Mouse (Mus musculus) forebrain, embryonic 11.5 days (tissue): ENCODE results near the gene Tpra1. TPM values are rescaled to one million over a fixed set of nuclear protein-coding genes. Genes with fewer than 3 reads are reported as not detected.

Experiments used
- ATAC-seq: fragments of 200-750 bp; cut with Nextera tagmentation; replicated peaks from 2 replicates; pipeline ENCODE4 v1.8.0; 2017; ENCODE audit warnings: moderate TSS enrichment; ENCODE audit not compliant: low FRiP score
- DNase-seq: peaks from one replicate; pipeline ENCODE4 v3.0.0-alpha.2; 2017; ENCODE audit warnings: low spot score
- H3K27ac ChIP-seq: fragments of 300-500 bp; sonication (generic); 2 replicates; pipeline ENCODE4 v1.5.1; 2014; ENCODE audit warnings: low read depth, low read length
- H3K27me3 ChIP-seq: fragments of 300-500 bp; sonication (generic); 2 replicates; pipeline ENCODE4 v1.6.1; 2014; ENCODE audit warnings: mild to moderate bottlenecking, low read length, mixed read lengths; ENCODE audit not compliant: control insufficient read depth, insufficient read depth
- H3K36me3 ChIP-seq: fragments of 300-500 bp; sonication (generic); 2 replicates; pipeline ENCODE4 v1.6.1; 2014; ENCODE audit warnings: mild to moderate bottlenecking, low read length, moderate library complexity, mixed read lengths; ENCODE audit not compliant: control insufficient read depth, insufficient read depth
- H3K4me1 ChIP-seq: fragments of 300-500 bp; sonication (generic); replicated peaks from 2 replicates; pipeline ENCODE4 v1.6.1; 2014; ENCODE audit warnings: low read length, mixed read lengths; ENCODE audit not compliant: control insufficient read depth, insufficient read depth
- H3K4me2 ChIP-seq: fragments of 300-500 bp; sonication (generic); 2 replicates; pipeline ENCODE4 v1.6.1; 2014; ENCODE audit warnings: low read depth, mild to moderate bottlenecking, low read length, moderate library complexity, mixed read lengths; ENCODE audit not compliant: severe bottlenecking
- H3K4me3 ChIP-seq: fragments of 300-500 bp; sonication (generic); 2 replicates; pipeline ENCODE4 v1.5.1; 2014; ENCODE audit warnings: low read depth, low read length
- H3K9ac ChIP-seq: fragments of 300-500 bp; sonication (generic); 2 replicates; pipeline ENCODE4 v1.6.1; 2014; ENCODE audit warnings: low read length
- H3K9me3 ChIP-seq: fragments of 300-500 bp; sonication (generic); 2 replicates; pipeline ENCODE4 v1.6.1; 2016; ENCODE audit warnings: low read length, mixed read lengths; ENCODE audit not compliant: control insufficient read depth
- WGBS: fragments of 180-500 bp; shearing (Covaris S2); extraction: QIAGEN DNeasy Blood & Tissue Kit; methylation state at CpG from one replicate; pipeline ENCODE4 v1.1.7; 2014; 5-methylcytosine and 5-hydroxymethylcytosine counted together
- polyA plus RNA-seq: library from polyadenylated mRNA; unstranded; fragments of >200 nt; fragmentation: Nextera tagmentation; extraction: Ambion mirVana; gene quantifications from 2 replicates; pipeline ENCODE4 v1.2.1, GENCODE M21; 2014

Tpra1 gene
- polyA plus RNA-seq, 1 experiment from 2014 or later = 40.7 TPM

GRCm38 (mm10) chr6:88869459-88869858 lies 32.6 kb upstream of the Tpra1 start:
- H3K4me1 ChIP-seq = peaks cover 9% of the 10 kb centered on the region; the same call in 1 of the 2 replicates
- no peak overlapping the region for H3K27ac ChIP-seq
- H3K27me3 ChIP-seq = no peaks in the 10 kb centered on the region; the same call in 1 of the 2 replicates
- no peaks in the 10 kb centered on the region for H3K9me3 ChIP-seq
- no peak overlapping the region for H3K9ac ChIP-seq
- H3K4me3 ChIP-seq = no peak overlapping the region
- 87% methylated on average over 7 of the region's 7 CpGs for WGBS
- no peaks in the 10 kb centered on the region; the same call in 1 of the 2 replicates for H3K36me3 ChIP-seq
- DNase-seq (no peak), ATAC-seq (no peak)
- H3K4me2 ChIP-seq = no peak overlapping the region

- H3K9ac ChIP-seq = no peak overlapping the region
- no peak overlapping the region for H3K27ac ChIP-seq
- 70% methylated on average over 4 of the region's 4 CpGs for WGBS
- peaks cover 9% of the 10 kb centered on the region; the same call in 1 of the 2 replicates for H3K4me1 ChIP-seq
- H3K4me3 ChIP-seq = no peak overlapping the region
- ATAC-seq (no peak), DNase-seq (no peak)
- peaks cover 2% of the 10 kb centered on the region; the same call in 1 of the 2 replicates for H3K27me3 ChIP-seq
- H3K4me2 ChIP-seq = no peak overlapping the region
- H3K36me3 ChIP-seq = no peaks in the 10 kb centered on the region
- H3K9me3 ChIP-seq = no peaks in the 10 kb centered on the region
Observed at GRCm38 (mm10) chr6:88870594-88870993, 31.5 kb upstream of the Tpra1 start.

- peak overlapping the region; percentile 51; the same call in 1 of the 2 replicates for H3K27ac ChIP-seq
- H3K4me2 ChIP-seq = no peak overlapping the region
- H3K27me3 ChIP-seq = peaks cover 2% of the 10 kb centered on the region; the same call in 1 of the 2 replicates
- WGBS = 53% methylated on average over 8 of the region's 8 CpGs
- peaks cover 9% of the 10 kb centered on the region; the same call in 1 of the 2 replicates for H3K4me1 ChIP-seq
- H3K36me3 ChIP-seq = no peaks in the 10 kb centered on the region
- ATAC-seq (no peak), DNase-seq (no peak)
- H3K9ac ChIP-seq = no peak overlapping the region
- H3K9me3 ChIP-seq = no peaks in the 10 kb centered on the region
- no peak overlapping the region for H3K4me3 ChIP-seq
Observed at GRCm38 (mm10) chr6:88871546-88871945, 30.5 kb upstream of the Tpra1 start.

GRCm38 (mm10) chr6:88872811-88873210 lies 29.2 kb upstream of the Tpra1 start:
- H3K36me3 ChIP-seq = no peaks in the 10 kb centered on the region
- H3K4me2 ChIP-seq = peak overlapping the region; percentile 81; the same call in 1 of the 2 replicates
- peaks cover 9% of the 10 kb centered on the region; the same call in 1 of the 2 replicates for H3K4me1 ChIP-seq
- H3K27me3 ChIP-seq = peaks cover 2% of the 10 kb centered on the region; the same call in 1 of the 2 replicates
- peak overlapping the region; percentile 9; the same call in 1 of the 2 replicates for H3K4me3 ChIP-seq
- WGBS = 26% methylated on average over 7 of the region's 7 CpGs
- DNase-seq = no peak
- 0 out of 2 replicates have a peak, but pooled peaks have one; percentile 43 for ATAC-seq
- no peaks in the 10 kb centered on the region for H3K9me3 ChIP-seq
- no peak overlapping the region for H3K27ac ChIP-seq
- peak overlapping the region; percentile 35; the same call in 1 of the 2 replicates for H3K9ac ChIP-seq

- Histone ChIP-seq H3K9ac (peak overlapping the region; percentile 88), H3K4me3 (peak overlapping the region; percentile 85), H3K36me3 (no peaks in the 10 kb centered on the region), H3K27ac (peak overlapping the region; percentile 50), H3K9me3 (no peaks in the 10 kb centered on the region), H3K27me3 (peaks cover 2% of the 10 kb centered on the region; the same call in 1 of the 2 replicates), H3K4me1 (peaks cover 9% of the 10 kb centered on the region; the same call in 1 of the 2 replicates), H3K4me2 (peak overlapping the region; percentile 81)
- 3% methylated on average over 66 of the region's 74 CpGs for WGBS
- peak; percentile 52 for ATAC-seq
- peak; percentile 67 for DNase-seq
Observed at GRCm38 (mm10) chr6:88873965-88874867, 27.8 kb upstream of the Tpra1 start.

- no peaks in the 10 kb centered on the region for H3K9me3 ChIP-seq
- peak; percentile 80 for ATAC-seq
- DNase-seq = peak; percentile 89
- H3K27ac ChIP-seq = peak within 1 kb of the TSS; percentile 50
- peak within 1 kb of the TSS; percentile 88 for H3K9ac ChIP-seq
- H3K36me3 ChIP-seq = no peaks in the 10 kb centered on the region
- 6% methylated on average over 62 of the region's 63 CpGs for WGBS
- peaks cover 2% of the 10 kb centered on the region; the same call in 1 of the 2 replicates for H3K27me3 ChIP-seq
- H3K4me2 ChIP-seq = peak within 1 kb of the TSS; percentile 81
- H3K4me3 ChIP-seq = peak within 1 kb of the TSS; percentile 85
- H3K4me1 ChIP-seq = peaks cover 9% of the 10 kb centered on the region; the same call in 1 of the 2 replicates
Observed at GRCm38 (mm10) chr6:88874868-88875508, 27.1 kb upstream of the Tpra1 start, which contains the start of gene Podxl2. Gene Podxl2, minus strand, starts transcription at chr6:88875044.

GRCm38 (mm10) chr6:88879471-88879870 lies 22.6 kb upstream of the Tpra1 start:
- Histone ChIP-seq H3K4me1 (no peaks in the 10 kb centered on the region), H3K4me3 (no peak overlapping the region), H3K27me3 (peaks cover 2% of the 10 kb centered on the region; the same call in 1 of the 2 replicates), H3K27ac (no peak overlapping the region), H3K36me3 (peaks cover 3% of the 10 kb centered on the region; the same call in 1 of the 2 replicates), H3K4me2 (no peak overlapping the region), H3K9me3 (no peaks in the 10 kb centered on the region), H3K9ac (no peak overlapping the region)
- DNase-seq (no peak), ATAC-seq (no peak)
- WGBS = 68% methylated on average over 4 of the region's 4 CpGs

GRCm38 (mm10) chr6:88881334-88881733 lies 20.7 kb upstream of the Tpra1 start:
- ATAC-seq = no peak
- H3K4me1 ChIP-seq = no peaks in the 10 kb centered on the region
- H3K27ac ChIP-seq = no peak overlapping the region
- H3K36me3 ChIP-seq = peaks cover 8% of the 10 kb centered on the region; the same call in 1 of the 2 replicates
- no peaks in the 10 kb centered on the region for H3K27me3 ChIP-seq
- no peak overlapping the region for H3K4me3 ChIP-seq
- H3K9ac ChIP-seq = no peak overlapping the region
- WGBS = 85% methylated on average over 7 of the region's 7 CpGs
- no peak overlapping the region for H3K4me2 ChIP-seq
- DNase-seq = no peak
- no peaks in the 10 kb centered on the region for H3K9me3 ChIP-seq
